Mouse (Mus musculus): ENCODE measurements around the gene Prr14l. TPM values are rescaled to one million over a fixed set of nuclear protein-coding genes. Genes with fewer than 3 reads are reported as not detected.
"Not testable (repeated sequence)": the region's sequence is repeated elsewhere in the genome, so short reads cannot be mapped to it uniquely, and the experiment has no call there.

Gene Prr14l
- polyA plus RNA-seq, 1 experiment from 2014 or later = 12.1 TPM

DNA sequence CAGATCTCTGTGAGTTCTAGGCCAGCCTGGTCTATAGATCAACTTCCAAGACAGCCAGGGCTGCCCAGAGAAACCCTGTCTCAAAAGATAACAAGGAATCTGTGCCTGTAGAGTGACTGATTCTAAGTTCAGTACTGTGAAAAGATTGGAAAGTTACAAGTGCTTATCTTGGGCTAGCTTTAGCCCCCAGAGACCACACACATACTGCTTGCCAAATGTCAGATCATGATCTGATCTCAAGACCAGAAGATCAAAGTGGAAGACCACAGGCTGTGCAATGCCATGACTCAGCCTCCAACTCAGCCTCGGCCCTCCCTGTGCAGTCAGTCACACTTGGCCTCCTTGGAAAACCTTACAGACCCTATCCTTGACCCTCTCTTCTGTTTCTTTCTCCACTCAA, 19.6 kb downstream of the Prr14l start:
- Histone ChIP-seq H3K27me3 (ENCODE audit: control insufficient read depth, insufficient read depth, low read length) (no peaks in the 10 kb centered on the region), H3K4me3 (ENCODE audit: low read depth, low read length) (no peak overlapping the region), H3K9ac (replicated peaks; ENCODE audit: low read length) (no peak overlapping the region), H3K4me2 (ENCODE audit: low read depth, low read length) (no peak overlapping the region), H3K4me1 (ENCODE audit: control insufficient read depth, insufficient read depth, low read length) (no peaks in the 10 kb centered on the region), H3K27ac (replicated peaks; ENCODE audit: low read depth, low read length) (no peak overlapping the region), H3K9me3 (replicated peaks; ENCODE audit: control insufficient read depth, low read length) (no peaks in the 10 kb centered on the region), H3K36me3 (replicated peaks; ENCODE audit: control insufficient read depth, insufficient read depth, low read depth, low read length) (peaks cover 12% of the 10 kb centered on the region)
- WGBS = 92% methylated on average over 1 of the region's 1 CpGs
- ATAC-seq (replicated peaks; ENCODE audit: insufficient number of reproducible peaks, low FRiP score, low TSS enrichment, low read depth) = no peak
- DNase-seq (ENCODE audit: low spot score) = no peak

DNA sequence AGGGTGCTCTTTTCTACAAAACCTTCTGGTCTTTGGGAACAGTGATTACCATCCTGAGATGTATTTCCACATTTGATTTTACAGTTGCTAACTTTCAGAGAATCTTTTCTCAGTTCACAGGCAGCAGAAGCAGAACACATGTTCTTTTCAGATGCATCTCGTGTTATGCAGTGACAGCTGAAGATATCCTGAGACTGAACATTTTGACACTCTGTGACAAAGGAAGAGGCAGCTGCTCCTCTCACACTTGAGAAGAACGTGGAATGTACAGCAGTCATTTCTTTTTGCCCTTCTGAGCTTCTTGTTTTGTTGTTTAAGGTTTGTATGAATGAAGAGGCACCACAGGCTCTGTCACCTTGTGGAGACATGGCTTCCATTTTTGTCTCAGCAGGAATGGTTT, 24.0 kb downstream of the Prr14l start:
- Histone ChIP-seq H3K27me3 (ENCODE audit: control insufficient read depth, insufficient read depth, low read length) (no peaks in the 10 kb centered on the region), H3K4me2 (ENCODE audit: low read depth, low read length) (no peak overlapping the region), H3K36me3 (replicated peaks; ENCODE audit: control insufficient read depth, insufficient read depth, low read depth, low read length) (peaks cover 8% of the 10 kb centered on the region), H3K4me1 (ENCODE audit: control insufficient read depth, insufficient read depth, low read length) (no peaks in the 10 kb centered on the region), H3K27ac (replicated peaks; ENCODE audit: low read depth, low read length) (no peak overlapping the region), H3K9ac (replicated peaks; ENCODE audit: low read length) (no peak overlapping the region), H3K4me3 (ENCODE audit: low read depth, low read length) (no peak overlapping the region), H3K9me3 (replicated peaks; ENCODE audit: control insufficient read depth, low read length) (no peaks in the 10 kb centered on the region)
- DNase-seq (ENCODE audit: low spot score) = no peak
- no peak for ATAC-seq (replicated peaks; ENCODE audit: insufficient number of reproducible peaks, low FRiP score, low TSS enrichment, low read depth)
- WGBS = 89% methylated on average over 2 of the region's 2 CpGs

DNA sequence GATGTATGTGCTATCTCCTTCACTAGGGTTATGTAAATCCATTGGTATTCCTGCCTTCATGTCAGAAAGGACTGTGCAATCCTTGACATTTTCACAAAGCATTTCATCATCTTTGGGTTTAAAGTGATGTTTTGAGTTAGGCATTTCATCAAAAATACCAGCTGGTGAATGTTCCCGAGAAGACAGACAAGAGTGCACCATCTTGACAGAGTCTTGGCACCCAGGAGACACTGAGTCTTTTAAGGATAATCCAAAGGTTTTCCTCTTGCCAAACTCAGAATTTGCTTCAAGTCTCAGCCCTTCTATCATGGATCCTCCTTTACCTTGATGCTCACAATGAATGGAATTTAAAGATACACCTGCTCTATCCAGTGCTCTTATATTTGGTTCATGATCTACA, 25.3 kb downstream of the Prr14l start:
- H3K36me3 ChIP-seq (replicated peaks; ENCODE audit: control insufficient read depth, insufficient read depth, low read depth, low read length); H3K4me1 ChIP-seq (ENCODE audit: control insufficient read depth, insufficient read depth, low read length); H3K9me3 ChIP-seq (replicated peaks; ENCODE audit: control insufficient read depth, low read length); H3K4me2 ChIP-seq (ENCODE audit: low read depth, low read length); H3K9ac ChIP-seq (replicated peaks; ENCODE audit: low read length); H3K4me3 ChIP-seq (ENCODE audit: low read depth, low read length); H3K27me3 ChIP-seq (ENCODE audit: control insufficient read depth, insufficient read depth, low read length); ATAC-seq (replicated peaks; ENCODE audit: insufficient number of reproducible peaks, low FRiP score, low TSS enrichment, low read depth); H3K27ac ChIP-seq (replicated peaks; ENCODE audit: low read depth, low read length); DNase-seq (ENCODE audit: low spot score): not testable (repeated sequence)
- WGBS = 91% methylated on average over 1 of the region's 1 CpGs

DNA sequence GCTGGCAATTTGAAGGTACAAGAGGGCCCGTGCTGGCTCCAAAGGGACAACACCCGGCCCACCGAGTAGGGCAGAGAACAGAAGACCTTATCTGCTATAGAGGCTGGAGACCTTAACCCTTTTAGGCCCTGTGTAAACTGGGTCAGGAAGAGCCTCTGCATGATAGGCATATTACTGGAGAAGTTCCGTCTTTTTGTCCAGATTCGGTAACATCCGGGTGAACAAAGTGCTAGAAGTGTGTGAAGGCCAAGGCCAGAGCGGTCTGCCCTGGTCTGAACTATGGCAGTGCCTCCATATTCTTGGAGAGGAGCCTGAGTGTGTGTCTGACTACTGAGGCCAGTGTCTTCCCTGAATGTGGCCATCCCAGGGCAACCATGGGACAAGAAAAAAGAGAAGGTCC, 27.0 kb downstream of the Prr14l start, which contains the start of gene Gm20671:
Gene Gm20671 (minus strand): TSS at position 101 of the 400 bp plus-strand sequence.
- Histone ChIP-seq H3K27me3 (ENCODE audit: control insufficient read depth, insufficient read depth, low read length) (no peaks in the 10 kb centered on the region), H3K36me3 (replicated peaks; ENCODE audit: control insufficient read depth, insufficient read depth, low read depth, low read length) (peaks cover 4% of the 10 kb centered on the region; the same call in 1 of the 2 replicates), H3K4me3 (ENCODE audit: low read depth, low read length) (no peak within 1 kb of the TSS), H3K9ac (replicated peaks; ENCODE audit: low read length) (no peak within 1 kb of the TSS), H3K4me1 (ENCODE audit: control insufficient read depth, insufficient read depth, low read length) (no peaks in the 10 kb centered on the region), H3K9me3 (replicated peaks; ENCODE audit: control insufficient read depth, low read length) (no peaks in the 10 kb centered on the region), H3K27ac (replicated peaks; ENCODE audit: low read depth, low read length) (no peak within 1 kb of the TSS), H3K4me2 (ENCODE audit: low read depth, low read length) (no peak within 1 kb of the TSS)
- ATAC-seq (replicated peaks; ENCODE audit: insufficient number of reproducible peaks, low FRiP score, low TSS enrichment, low read depth) = no peak
- 93% methylated on average over 7 of the region's 7 CpGs for WGBS
- no peak for DNase-seq (ENCODE audit: low spot score)

DNA sequence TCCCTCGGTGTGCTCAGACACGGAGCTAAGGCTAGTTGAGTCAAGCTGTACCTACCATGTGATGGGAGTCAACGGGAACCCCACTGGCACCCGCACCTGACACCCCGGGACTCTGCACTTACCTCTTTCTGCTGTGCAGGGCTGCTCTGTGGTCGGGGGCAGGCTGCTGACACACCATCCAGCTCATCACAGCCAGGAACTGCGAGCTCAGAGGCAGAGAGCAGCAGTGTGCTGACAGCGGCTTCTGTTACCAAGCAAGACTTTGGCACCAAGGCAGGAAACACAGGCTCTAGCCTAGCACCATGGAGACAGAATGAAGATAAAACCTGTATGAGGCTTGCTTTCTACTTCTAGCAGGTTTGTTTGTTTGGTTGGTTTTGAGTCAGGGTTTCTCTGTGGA, 33.6 kb downstream of the Prr14l start:
- DNase-seq (ENCODE audit: low spot score) (no peak), ATAC-seq (replicated peaks; ENCODE audit: insufficient number of reproducible peaks, low FRiP score, low TSS enrichment, low read depth) (no peak)
- no peaks in the 10 kb centered on the region for H3K9me3 ChIP-seq (replicated peaks; ENCODE audit: control insufficient read depth, low read length)
- H3K27ac ChIP-seq (replicated peaks; ENCODE audit: low read depth, low read length) = no peak overlapping the region
- 97% methylated on average over 8 of the region's 8 CpGs for WGBS
- H3K9ac ChIP-seq (replicated peaks; ENCODE audit: low read length) = no peak overlapping the region
- H3K4me3 ChIP-seq (ENCODE audit: low read depth, low read length) = no peak overlapping the region
- no peaks in the 10 kb centered on the region for H3K27me3 ChIP-seq (ENCODE audit: control insufficient read depth, insufficient read depth, low read length)
- no peak overlapping the region for H3K4me2 ChIP-seq (ENCODE audit: low read depth, low read length)
- H3K36me3 ChIP-seq (replicated peaks; ENCODE audit: control insufficient read depth, insufficient read depth, low read depth, low read length) = peaks cover 8% of the 10 kb centered on the region
- no peaks in the 10 kb centered on the region for H3K4me1 ChIP-seq (ENCODE audit: control insufficient read depth, insufficient read depth, low read length)

DNA sequence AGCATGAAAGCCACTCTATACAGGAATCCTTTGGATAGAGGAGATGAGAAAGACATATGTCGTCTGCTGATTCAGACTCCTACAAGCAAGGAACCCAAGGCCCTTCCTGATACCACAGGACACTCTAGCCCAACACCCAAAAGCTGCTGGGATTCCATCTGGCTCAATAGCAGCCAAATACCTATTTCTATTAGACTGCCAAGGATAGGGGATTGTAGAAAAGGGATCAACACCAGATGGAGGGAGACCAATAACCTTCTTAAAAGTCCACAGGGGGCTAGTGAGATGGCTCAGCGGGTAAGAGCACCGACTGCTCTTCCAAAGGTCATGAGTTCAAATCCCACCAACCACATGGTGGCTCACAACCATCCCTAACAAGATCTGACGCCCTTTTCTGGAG, 38.7 kb downstream of the Prr14l start:
- H3K4me3 ChIP-seq (ENCODE audit: low read depth, low read length) = no peak overlapping the region
- peaks cover 5% of the 10 kb centered on the region for H3K36me3 ChIP-seq (replicated peaks; ENCODE audit: control insufficient read depth, insufficient read depth, low read depth, low read length)
- no peaks in the 10 kb centered on the region for H3K4me1 ChIP-seq (ENCODE audit: control insufficient read depth, insufficient read depth, low read length)
- no peak for ATAC-seq (replicated peaks; ENCODE audit: insufficient number of reproducible peaks, low FRiP score, low TSS enrichment, low read depth)
- H3K4me2 ChIP-seq (ENCODE audit: low read depth, low read length) = no peak overlapping the region
- no peak overlapping the region for H3K27ac ChIP-seq (replicated peaks; ENCODE audit: low read depth, low read length)
- no peak for DNase-seq (ENCODE audit: low spot score)
- no peaks in the 10 kb centered on the region for H3K27me3 ChIP-seq (ENCODE audit: control insufficient read depth, insufficient read depth, low read length)
- H3K9ac ChIP-seq (replicated peaks; ENCODE audit: low read length) = no peak overlapping the region
- H3K9me3 ChIP-seq (replicated peaks; ENCODE audit: control insufficient read depth, low read length) = no peaks in the 10 kb centered on the region
- WGBS = 92% methylated on average over 4 of the region's 4 CpGs

DNA sequence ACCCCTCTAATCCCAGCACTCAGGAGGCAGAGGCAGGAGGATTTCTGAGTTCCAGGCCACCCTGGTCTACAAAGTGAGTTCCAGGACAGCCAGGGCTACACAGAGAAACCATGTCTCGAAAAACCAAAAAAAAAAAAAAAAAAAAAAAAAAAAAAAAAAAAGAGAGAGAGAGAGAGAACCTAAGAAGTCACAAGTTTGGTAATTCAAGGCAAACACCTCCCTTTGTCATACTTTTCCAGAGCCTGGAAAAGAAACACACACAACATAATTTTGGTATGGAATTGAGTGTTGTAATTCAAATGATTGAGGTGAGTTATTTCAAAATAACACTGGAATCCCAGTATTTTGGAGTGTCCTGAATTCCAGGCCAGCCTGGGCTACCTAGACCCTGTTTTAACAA, 67.6 kb downstream of the Prr14l start:
- not testable (repeated sequence) for ATAC-seq (replicated peaks; ENCODE audit: insufficient number of reproducible peaks, low FRiP score, low TSS enrichment, low read depth); H3K36me3 ChIP-seq (replicated peaks; ENCODE audit: control insufficient read depth, insufficient read depth, low read depth, low read length); DNase-seq (ENCODE audit: low spot score); H3K4me2 ChIP-seq (ENCODE audit: low read depth, low read length); H3K27me3 ChIP-seq (ENCODE audit: control insufficient read depth, insufficient read depth, low read length); H3K4me3 ChIP-seq (ENCODE audit: low read depth, low read length); H3K9me3 ChIP-seq (replicated peaks; ENCODE audit: control insufficient read depth, low read length); H3K4me1 ChIP-seq (ENCODE audit: control insufficient read depth, insufficient read depth, low read length); H3K27ac ChIP-seq (replicated peaks; ENCODE audit: low read depth, low read length); H3K9ac ChIP-seq (replicated peaks; ENCODE audit: low read length)
- WGBS = 80% methylated on average over 1 of the region's 1 CpGs

DNA sequence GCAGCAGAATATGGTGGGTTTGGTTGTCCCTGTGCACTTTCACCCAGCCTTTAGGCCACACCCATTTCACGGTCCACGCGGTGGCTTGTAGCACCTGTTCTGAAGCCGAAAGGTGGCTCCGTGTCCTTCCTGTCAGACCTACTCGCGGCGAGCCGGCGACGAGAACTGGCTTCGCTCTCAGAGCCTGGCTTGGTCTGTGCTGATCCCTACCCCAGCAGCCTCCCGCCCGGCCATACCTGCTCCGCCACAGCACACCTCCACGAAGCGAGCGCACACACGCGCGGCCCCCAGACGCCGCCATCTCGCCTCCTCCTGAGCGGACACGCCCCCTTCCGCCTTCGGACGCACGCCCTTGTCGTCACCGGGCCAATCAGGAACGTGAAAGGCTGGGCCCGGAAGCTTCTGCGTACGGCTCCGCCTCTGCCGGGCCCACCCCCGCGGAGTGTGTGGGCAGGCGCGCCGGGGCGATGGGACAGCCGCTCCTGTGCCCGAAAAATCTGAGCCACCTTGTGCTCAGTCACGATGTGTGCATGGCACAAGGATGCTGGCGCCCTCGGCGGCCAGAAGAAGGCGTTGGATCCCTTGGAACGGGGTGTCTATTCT, 68.6 kb downstream of the Prr14l start, which contains the start of gene Pisd:
Gene Pisd (minus strand): TSS at position 334 of the 603 bp plus-strand sequence.
- WGBS = under 1% methylated on average over 51 of the region's 52 CpGs
- no peak within 1 kb of the TSS for H3K27ac ChIP-seq (replicated peaks; ENCODE audit: low read depth, low read length)
- H3K4me3 ChIP-seq (ENCODE audit: low read depth, low read length) = peak within 1 kb of the TSS; percentile 87
- ATAC-seq (replicated peaks; ENCODE audit: insufficient number of reproducible peaks, low FRiP score, low TSS enrichment, low read depth) = peak; percentile 98
- H3K9me3 ChIP-seq (replicated peaks; ENCODE audit: control insufficient read depth, low read length) = no peaks in the 10 kb centered on the region
- no peaks in the 10 kb centered on the region for H3K36me3 ChIP-seq (replicated peaks; ENCODE audit: control insufficient read depth, insufficient read depth, low read depth, low read length)
- DNase-seq (ENCODE audit: low spot score) = peak; percentile 96
- H3K9ac ChIP-seq (replicated peaks; ENCODE audit: low read length) = peak within 1 kb of the TSS; percentile 64
- no peaks in the 10 kb centered on the region for H3K4me1 ChIP-seq (ENCODE audit: control insufficient read depth, insufficient read depth, low read length)
- peak within 1 kb of the TSS; percentile 69 for H3K4me2 ChIP-seq (ENCODE audit: low read depth, low read length)
- H3K27me3 ChIP-seq (ENCODE audit: control insufficient read depth, insufficient read depth, low read length) = no peaks in the 10 kb centered on the region
